Mouse (Mus musculus) neural tube, embryonic 13.5 days (tissue): ENCODE data around the gene Mief2. TPM values are rescaled to one million over a fixed set of nuclear protein-coding genes. Genes with fewer than 3 reads are reported as not detected.
A peak's percentile ranks its signal among the peaks of the same experiment; 100 is the strongest.

ENCODE experiments used
- ATAC-seq: fragments of 200-750 bp; cut with Nextera tagmentation; 2 replicates; pipeline ENCODE4 v1.8.0; 2017; ENCODE audit warnings: low read depth, mild to moderate bottlenecking, moderate TSS enrichment, moderate library complexity
- H3K27ac ChIP-seq: fragments of 300-500 bp; sonication (generic); replicated peaks from 2 replicates; pipeline ENCODE4 v1.5.1; 2015; ENCODE audit warnings: moderate library complexity, mild to moderate bottlenecking, inconsistent platforms
- H3K27me3 ChIP-seq: fragments of 300-500 bp; sonication (generic); 2 replicates; pipeline ENCODE4 v1.6.1; 2015; ENCODE audit warnings: mild to moderate bottlenecking, inconsistent platforms
- H3K36me3 ChIP-seq: fragments of 300-500 bp; sonication (generic); 2 replicates; pipeline ENCODE4 v1.6.1; 2015; ENCODE audit warnings: mild to moderate bottlenecking, inconsistent platforms
- H3K4me1 ChIP-seq: fragments of 300-500 bp; sonication (generic); replicated peaks from 2 replicates; pipeline ENCODE4 v1.6.1; 2015; ENCODE audit warnings: inconsistent platforms
- H3K4me2 ChIP-seq: fragments of 300-500 bp; sonication (generic); 2 replicates; pipeline ENCODE4 v1.6.1; 2015; ENCODE audit warnings: inconsistent platforms, mild to moderate bottlenecking, moderate library complexity
- H3K4me3 ChIP-seq: fragments of 300-500 bp; sonication (generic); 2 replicates; pipeline ENCODE4 v1.5.1; 2015; ENCODE audit warnings: mild to moderate bottlenecking, inconsistent platforms
- H3K9ac ChIP-seq: fragments of 300-500 bp; sonication (generic); 2 replicates; pipeline ENCODE4 v1.6.1; 2015; ENCODE audit warnings: moderate library complexity, mild to moderate bottlenecking, inconsistent platforms
- H3K9me3 ChIP-seq: fragments of 300-500 bp; sonication (generic); 2 replicates; pipeline ENCODE4 v1.6.1; 2016; ENCODE audit warnings: inconsistent platforms
- WGBS: fragments of 180-500 bp; shearing (Covaris S2); methylation state at CpG from one replicate; pipeline ENCODE4 v1.1.7; 2015; 5-methylcytosine and 5-hydroxymethylcytosine counted together
- polyA plus RNA-seq: library from polyadenylated mRNA; unstranded; fragments of >200 nt; fragmentation: Nextera tagmentation; extraction: Ambion mirVana; gene quantifications from 2 replicates; pipeline ENCODE4 v1.2.1, GENCODE M21; 2015

Mief2 gene
- polyA plus RNA-seq, 1 experiment from 2014 or later = 22.0 TPM

GRCm38 (mm10) chr11:60706696-60707480, 21.3 kb upstream of the Mief2 start:
- 91% methylated on average over 14 of the region's 14 CpGs for WGBS
- Histone ChIP-seq H3K36me3 (peaks cover 78% of the 10 kb centered on the region), H3K4me2 (no peak overlapping the region), H3K4me1 (peaks cover 30% of the 10 kb centered on the region), H3K9ac (no peak overlapping the region), H3K4me3 (no peak overlapping the region), H3K27me3 (no peaks in the 10 kb centered on the region), H3K9me3 (no peaks in the 10 kb centered on the region), H3K27ac (no peak overlapping the region)
- ATAC-seq = no peak

DNA sequence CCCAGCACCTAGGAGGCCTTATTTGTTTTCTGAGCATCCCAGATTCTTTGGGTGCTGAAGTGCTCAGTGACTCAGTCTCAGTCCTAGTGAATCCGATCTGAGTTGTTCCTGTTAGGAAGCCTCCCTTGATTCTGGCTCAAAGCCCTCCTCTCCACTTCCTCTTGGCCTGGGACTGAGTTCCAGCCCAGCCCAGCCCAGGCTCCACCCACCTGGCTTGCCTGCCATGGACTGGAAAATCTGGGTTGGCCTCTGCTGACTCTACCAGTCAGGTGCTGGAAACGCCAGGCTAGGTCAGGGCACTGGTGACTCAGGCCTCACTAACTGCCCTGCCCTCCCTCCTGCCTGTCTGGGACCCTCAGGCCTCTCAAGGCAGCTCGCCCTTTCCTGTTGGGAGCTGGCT, 20.5 kb upstream of the Mief2 start:
- Histone ChIP-seq H3K36me3 (peaks cover 85% of the 10 kb centered on the region), H3K9ac (no peak overlapping the region), H3K4me2 (no peak overlapping the region), H3K27me3 (no peaks in the 10 kb centered on the region), H3K27ac (no peak overlapping the region), H3K4me3 (no peak overlapping the region), H3K9me3 (no peaks in the 10 kb centered on the region), H3K4me1 (peaks cover 22% of the 10 kb centered on the region)
- ATAC-seq = no peak
- 83% methylated on average over 3 of the region's 3 CpGs for WGBS

DNA sequence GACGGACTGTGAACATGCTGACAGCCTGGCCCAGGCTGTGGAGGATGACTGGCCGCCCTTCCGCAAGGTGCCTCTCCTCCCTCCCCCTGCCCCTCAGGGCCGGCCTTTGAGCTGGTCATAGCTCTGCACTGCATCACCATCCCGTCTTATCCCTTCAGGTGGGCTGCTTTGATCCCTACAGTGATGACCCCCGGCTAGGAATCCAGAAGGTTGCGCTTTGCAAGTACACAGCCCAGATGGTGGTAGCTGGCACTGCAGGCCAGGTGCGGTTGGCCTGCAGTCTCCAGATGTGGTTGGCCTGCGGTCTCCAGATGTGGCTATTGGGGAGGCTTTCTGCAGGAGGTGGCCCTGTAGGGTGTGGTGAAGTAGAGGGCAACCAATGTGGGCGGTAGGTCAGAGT, 19.6 kb upstream of the Mief2 start:
- no peak for ATAC-seq

GRCm38 (mm10) chr11:60709481-60710465, 18.4 kb upstream of the Mief2 start:
- Histone ChIP-seq H3K27me3 (no peaks in the 10 kb centered on the region), H3K4me2 (no peak overlapping the region), H3K36me3 (peaks cover 100% of the 10 kb centered on the region), H3K9me3 (no peaks in the 10 kb centered on the region), H3K4me3 (no peak overlapping the region), H3K4me1 (peaks cover 7% of the 10 kb centered on the region; the same call in 1 of the 2 replicates), H3K9ac (no peak overlapping the region), H3K27ac (no peak overlapping the region)
- ATAC-seq = no peak
- 94% methylated on average over 45 of the region's 45 CpGs for WGBS

More for the DNA sequence above, 19.6 kb upstream of the Mief2 start:
- Histone ChIP-seq H3K36me3 (peaks cover 95% of the 10 kb centered on the region), H3K9me3 (no peaks in the 10 kb centered on the region), H3K4me1 (peaks cover 12% of the 10 kb centered on the region), H3K9ac (no peak overlapping the region), H3K27me3 (no peaks in the 10 kb centered on the region), H3K4me2 (no peak overlapping the region), H3K4me3 (no peak overlapping the region), H3K27ac (no peak overlapping the region)
- 89% methylated on average over 10 of the region's 10 CpGs for WGBS

DNA sequence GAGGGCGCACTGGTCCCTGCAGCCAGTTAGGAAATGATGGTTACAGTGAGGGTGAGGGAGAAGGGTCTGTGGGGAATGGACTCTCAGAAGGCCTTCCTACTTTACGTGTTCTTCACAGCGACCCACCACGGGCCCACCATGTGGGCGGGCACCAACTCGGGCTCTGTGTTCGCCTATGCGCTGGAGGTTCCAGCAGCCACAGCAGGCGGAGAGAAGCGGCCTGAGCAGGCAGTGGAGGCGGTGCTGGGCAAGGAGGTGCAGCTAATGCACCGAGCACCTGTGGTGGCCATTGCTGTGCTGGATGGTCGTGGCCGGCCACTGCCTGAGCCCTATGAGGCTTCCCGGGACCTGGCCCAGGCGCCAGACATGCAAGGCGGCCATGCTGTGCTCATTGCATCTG, 17.0 kb upstream of the Mief2 start:
- H3K4me1 ChIP-seq = no peaks in the 10 kb centered on the region
- WGBS = 96% methylated on average over 17 of the region's 17 CpGs
- ATAC-seq = no peak

GRCm38 (mm10) chr11:60712040-60712439, 16.2 kb upstream of the Mief2 start:
- ATAC-seq = no peak
- WGBS = 95% methylated on average over 18 of the region's 18 CpGs
- H3K27ac ChIP-seq = no peak overlapping the region

More for the DNA sequence above, 17.0 kb upstream of the Mief2 start:
- Histone ChIP-seq H3K36me3 (peaks cover 100% of the 10 kb centered on the region), H3K27ac (no peak overlapping the region), H3K9ac (no peak overlapping the region), H3K27me3 (no peaks in the 10 kb centered on the region), H3K9me3 (no peaks in the 10 kb centered on the region), H3K4me3 (no peak overlapping the region), H3K4me2 (no peak overlapping the region)

GRCm38 (mm10) chr11:60712639-60713255, 15.5 kb upstream of the Mief2 start:
- WGBS = 95% methylated on average over 13 of the region's 13 CpGs
- no peak overlapping the region for H3K4me2 ChIP-seq

More at GRCm38 (mm10) chr11:60712040-60712439, 16.2 kb upstream of the Mief2 start:
- H3K4me1 ChIP-seq = no peaks in the 10 kb centered on the region
- no peak overlapping the region for H3K4me2 ChIP-seq
- H3K9ac ChIP-seq = no peak overlapping the region
- H3K36me3 ChIP-seq = peaks cover 100% of the 10 kb centered on the region
- H3K4me3 ChIP-seq = no peak overlapping the region
- no peaks in the 10 kb centered on the region for H3K9me3 ChIP-seq
- H3K27me3 ChIP-seq = no peaks in the 10 kb centered on the region

DNA sequence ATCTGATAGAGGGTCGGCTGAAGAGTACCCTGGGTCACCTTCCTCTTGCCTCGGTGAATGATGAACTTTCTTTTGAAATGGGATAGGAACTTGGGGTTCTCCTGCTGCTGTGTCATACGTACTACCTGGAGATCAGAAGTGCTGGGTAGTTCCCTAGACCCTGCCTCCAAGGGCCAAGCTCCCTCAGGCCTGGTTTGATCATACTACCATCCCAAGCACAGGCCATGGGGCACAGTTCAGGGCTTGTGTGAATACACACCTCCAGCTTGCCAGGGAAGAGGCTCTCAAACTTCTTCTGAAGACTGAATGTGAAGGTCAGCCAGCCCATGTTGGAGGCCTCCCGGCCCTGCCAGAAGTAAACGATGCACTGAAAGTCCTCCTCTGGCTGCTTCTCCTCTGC, 12.4 kb upstream of the Mief2 start:
- Histone ChIP-seq H3K9ac (no peak overlapping the region), H3K27me3 (no peaks in the 10 kb centered on the region), H3K4me1 (no peaks in the 10 kb centered on the region), H3K36me3 (peaks cover 100% of the 10 kb centered on the region), H3K27ac (no peak overlapping the region), H3K4me2 (no peak overlapping the region), H3K4me3 (no peak overlapping the region), H3K9me3 (no peaks in the 10 kb centered on the region)
- 89% methylated on average over 5 of the region's 5 CpGs for WGBS
- ATAC-seq = no peak

More at GRCm38 (mm10) chr11:60712639-60713255, 15.5 kb upstream of the Mief2 start:
- Histone ChIP-seq H3K9me3 (no peaks in the 10 kb centered on the region), H3K4me3 (no peak overlapping the region), H3K27me3 (no peaks in the 10 kb centered on the region), H3K9ac (no peak overlapping the region), H3K4me1 (no peaks in the 10 kb centered on the region), H3K27ac (no peak overlapping the region), H3K36me3 (peaks cover 100% of the 10 kb centered on the region)
- ATAC-seq = no peak

- Histone ChIP-seq H3K27me3 (no peaks in the 10 kb centered on the region), H3K4me2 (no peak overlapping the region), H3K36me3 (peaks cover 100% of the 10 kb centered on the region), H3K9me3 (no peaks in the 10 kb centered on the region), H3K4me1 (no peaks in the 10 kb centered on the region), H3K9ac (no peak overlapping the region), H3K4me3 (no peak overlapping the region), H3K27ac (no peak overlapping the region)
- ATAC-seq = no peak
- WGBS = 91% methylated on average over 5 of the region's 5 CpGs
These were observed 8.9 kb upstream of the Mief2 start for GRCm38 (mm10) chr11:60719263-60719662.

DNA sequence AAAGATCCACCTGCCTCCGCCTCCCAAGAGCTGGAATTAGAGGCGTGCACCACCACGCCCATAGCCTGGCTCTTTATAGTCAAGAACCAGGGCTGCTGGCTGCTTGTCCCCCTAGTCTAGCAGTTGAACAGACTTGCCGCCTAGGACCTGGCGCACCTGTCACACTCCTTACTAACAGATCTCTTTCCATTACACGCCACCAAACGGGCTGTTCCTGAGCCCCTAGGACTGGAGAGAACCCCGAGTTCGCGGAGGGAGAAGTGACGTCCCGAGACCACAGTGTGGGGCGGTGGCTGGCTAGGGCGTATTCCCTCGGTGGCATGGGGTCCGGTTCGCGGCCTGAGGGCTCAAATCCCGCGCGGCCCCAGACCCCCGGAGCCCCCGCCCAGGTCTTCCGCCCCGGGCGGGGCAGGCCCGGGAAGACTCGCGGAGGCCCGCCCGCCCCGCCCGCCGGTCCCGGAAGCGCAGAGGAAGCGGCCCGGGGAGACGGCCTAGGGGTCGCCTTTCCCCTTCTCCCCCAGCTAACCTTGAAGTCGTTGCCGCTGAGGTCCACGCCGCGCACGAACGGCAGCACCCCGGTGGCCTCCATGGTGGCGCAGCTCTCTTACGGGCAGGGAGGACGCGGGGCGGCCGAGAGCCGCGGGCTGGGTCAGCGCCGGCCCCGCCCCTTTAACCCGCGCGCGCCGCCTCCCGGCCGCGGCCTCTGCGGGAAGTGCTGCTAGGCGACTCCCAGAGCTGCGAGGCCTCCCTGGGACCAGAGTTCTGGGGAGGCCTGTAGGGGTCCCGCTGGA, 1.4 kb upstream of the Mief2 start, which contains the start of gene Flii:
TSS of gene Flii (minus strand) at position 663 of the 791 bp plus-strand sequence.
- Histone ChIP-seq H3K36me3 (peaks cover 48% of the 10 kb centered on the region), H3K9me3 (no peaks in the 10 kb centered on the region), H3K9ac (peak within 1 kb of the TSS; percentile 92), H3K4me3 (peak within 1 kb of the TSS; percentile 84), H3K27me3 (no peaks in the 10 kb centered on the region), H3K27ac (peak within 1 kb of the TSS; percentile 91), H3K4me2 (peak within 1 kb of the TSS; percentile 76), H3K4me1 (peaks cover 39% of the 10 kb centered on the region)
- 1% methylated on average over 70 of the region's 71 CpGs for WGBS
- peak; percentile 71 for ATAC-seq
